Mouse (Mus musculus) layer of hippocampus, postnatal 36 days (tissue): Measurements from ENCODE around the gene Gtf3c3. TPM values are rescaled to one million over a fixed set of nuclear protein-coding genes. Genes with fewer than 3 reads are reported as not detected.
A peak's percentile ranks its signal among the peaks of the same experiment; 100 is the strongest.

ENCODE experiments used
- DNase-seq, 2 experiments: peaks; one replicate each; pipeline ENCODE4 v3.0.0; 2022
- total RNA-seq, 2 experiments: library from RNA; stranded (reverse); gene quantifications; 2 replicates each; pipeline ENCODE4 v1.2.3; 2021

Gene Gtf3c3
- total RNA-seq: 10 to 100 TPM; 26.3 to 27.9 TPM

GRCm38 (mm10) chr1:54438340-54439079 is at the start of gene Gtf3c3:
Gtf3c3 (minus strand) TSS chr1:54438971.
- DNase-seq: peak; percentile 74 to 78

DNA sequence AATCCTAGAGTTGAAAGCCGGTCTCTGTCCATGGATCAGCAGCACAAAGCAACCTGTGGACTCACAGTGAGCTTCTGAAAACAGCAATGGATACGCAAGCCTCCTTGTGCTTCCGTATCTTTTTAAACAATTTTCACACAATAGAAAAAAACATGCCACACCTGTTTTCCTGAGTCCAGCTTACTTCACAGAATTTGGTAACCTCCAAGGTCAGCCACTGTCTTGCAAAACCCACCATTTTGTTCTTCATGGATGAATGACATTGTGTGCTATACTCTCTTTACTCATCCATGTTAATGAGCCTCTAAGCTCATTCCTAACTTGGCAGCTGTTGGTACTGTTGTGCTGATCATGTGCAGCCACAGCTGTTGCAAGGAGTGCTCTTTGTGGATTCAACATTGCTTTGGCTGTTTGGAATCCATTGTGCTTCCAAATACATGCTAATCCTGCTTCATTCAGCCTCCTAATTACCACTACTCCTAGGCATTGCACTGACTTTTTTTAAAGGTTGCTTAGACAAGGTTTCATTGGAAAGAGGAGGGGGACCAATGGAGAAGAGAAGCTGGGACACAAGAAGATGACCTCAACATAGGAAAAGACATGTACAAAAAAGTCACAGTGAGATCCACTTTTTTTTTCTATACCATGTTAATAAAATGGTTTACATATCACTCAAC is 46.1 kb upstream of the Gtf3c3 start:
- DNase-seq: no peak

GRCm38 (mm10) chr1:54480491-54480890 is 41.7 kb upstream of the Gtf3c3 start:
- no peak for DNase-seq

GRCm38 (mm10) chr1:54468662-54469061 is 29.9 kb upstream of the Gtf3c3 start:
- DNase-seq: no peak

DNA sequence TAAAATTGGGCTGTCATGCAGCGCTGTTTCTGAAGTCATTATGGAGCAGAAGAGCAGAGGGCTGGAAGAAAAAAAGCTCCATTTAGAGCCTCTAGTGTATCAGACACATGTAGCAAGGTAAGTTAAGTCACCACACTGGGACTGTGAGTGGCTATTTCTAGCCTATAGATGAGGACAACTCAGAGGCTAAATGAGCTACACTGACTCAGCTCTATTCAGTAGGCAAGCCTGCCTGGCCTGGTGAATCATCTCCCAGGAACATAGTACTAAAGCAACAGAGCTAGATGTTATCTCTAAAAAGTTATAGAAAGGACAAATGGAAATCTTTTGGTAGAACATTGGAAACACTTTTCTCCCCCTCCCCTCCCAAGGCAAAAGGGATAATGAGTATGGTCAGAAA is 28.6 kb upstream of the Gtf3c3 start:
- DNase-seq: no peak

GRCm38 (mm10) chr1:54452116-54452515 is 13.3 kb upstream of the Gtf3c3 start:
- no peak for DNase-seq

- no peak for DNase-seq
These were observed 10.1 kb upstream of the Gtf3c3 start for GRCm38 (mm10) chr1:54448833-54449232.

- DNase-seq: no peak
These were observed 4.9 kb upstream of the Gtf3c3 start for GRCm38 (mm10) chr1:54443641-54444040.

GRCm38 (mm10) chr1:54439080-54439476 is 307 bp upstream of the Gtf3c3 start:
- DNase-seq: no peak

DNA sequence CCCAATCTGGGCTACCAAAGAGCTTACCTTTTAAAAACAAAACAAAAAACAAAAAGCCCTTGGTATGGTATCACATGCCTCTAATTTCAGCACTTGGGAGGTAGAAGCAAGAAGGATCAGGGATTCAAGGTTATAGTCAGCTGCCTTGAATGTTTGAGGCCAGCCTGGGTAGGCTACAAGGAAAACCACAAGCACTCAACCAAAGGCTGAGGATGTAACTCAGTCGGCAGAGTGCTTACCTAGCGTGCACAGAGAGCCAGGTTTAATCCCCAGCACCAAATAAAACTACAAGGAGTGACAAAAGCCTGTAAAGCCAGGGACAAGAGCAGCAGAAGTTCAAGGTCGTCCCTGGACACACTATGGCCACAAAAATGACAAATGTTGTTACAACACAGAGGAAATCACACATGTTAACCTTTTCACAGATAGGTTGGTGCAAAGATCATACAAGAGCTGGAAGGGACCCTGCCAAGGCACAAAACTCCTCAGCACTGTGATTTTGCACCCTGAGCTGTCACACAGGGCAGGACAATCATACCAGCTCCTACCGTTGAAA is 16.5 kb downstream of the Gtf3c3 start:
- no peak for DNase-seq

DNA sequence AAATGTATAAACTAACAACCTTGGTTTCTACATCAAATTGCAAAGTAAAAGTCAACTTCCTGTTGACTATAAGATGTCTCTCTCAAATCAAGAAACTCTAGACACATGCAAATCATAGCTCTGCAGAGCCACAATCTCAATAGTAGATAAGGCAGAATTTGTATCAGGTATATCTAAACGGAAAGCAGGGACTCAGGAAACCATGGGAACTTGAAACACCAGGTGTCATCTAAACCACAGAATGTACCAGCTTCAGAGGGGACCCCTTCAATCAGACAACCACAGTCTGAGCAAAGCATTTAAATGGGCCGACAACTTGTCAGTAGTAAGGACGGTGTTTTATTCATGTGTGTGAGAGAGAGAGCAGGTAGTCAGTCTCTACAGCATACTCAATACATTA is 17.1 kb downstream of the Gtf3c3 start:
- no peak for DNase-seq

DNA sequence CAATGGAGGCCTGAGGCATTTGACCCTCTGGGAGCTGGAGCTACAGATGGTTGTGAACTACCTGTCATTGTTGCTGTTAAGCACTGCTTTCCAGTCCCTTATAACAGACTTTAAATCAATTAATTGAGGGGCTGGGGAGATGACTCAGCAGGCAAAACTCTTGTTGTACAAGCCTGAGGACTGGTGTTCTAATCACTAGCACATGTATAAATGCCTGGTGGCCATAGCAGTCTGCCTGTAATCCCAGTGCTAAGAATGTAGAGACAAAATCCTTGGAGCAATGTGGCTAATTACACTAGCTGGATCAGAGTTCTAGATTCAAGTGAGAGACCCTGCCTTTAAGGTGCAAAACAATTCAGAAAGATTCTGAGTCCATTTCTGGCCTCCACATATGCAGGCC is 36.0 kb downstream of the Gtf3c3 start:
- DNase-seq: no peak

GRCm38 (mm10) chr1:54384221-54384620 is 54.5 kb downstream of the Gtf3c3 start:
- no peak for DNase-seq

DNA sequence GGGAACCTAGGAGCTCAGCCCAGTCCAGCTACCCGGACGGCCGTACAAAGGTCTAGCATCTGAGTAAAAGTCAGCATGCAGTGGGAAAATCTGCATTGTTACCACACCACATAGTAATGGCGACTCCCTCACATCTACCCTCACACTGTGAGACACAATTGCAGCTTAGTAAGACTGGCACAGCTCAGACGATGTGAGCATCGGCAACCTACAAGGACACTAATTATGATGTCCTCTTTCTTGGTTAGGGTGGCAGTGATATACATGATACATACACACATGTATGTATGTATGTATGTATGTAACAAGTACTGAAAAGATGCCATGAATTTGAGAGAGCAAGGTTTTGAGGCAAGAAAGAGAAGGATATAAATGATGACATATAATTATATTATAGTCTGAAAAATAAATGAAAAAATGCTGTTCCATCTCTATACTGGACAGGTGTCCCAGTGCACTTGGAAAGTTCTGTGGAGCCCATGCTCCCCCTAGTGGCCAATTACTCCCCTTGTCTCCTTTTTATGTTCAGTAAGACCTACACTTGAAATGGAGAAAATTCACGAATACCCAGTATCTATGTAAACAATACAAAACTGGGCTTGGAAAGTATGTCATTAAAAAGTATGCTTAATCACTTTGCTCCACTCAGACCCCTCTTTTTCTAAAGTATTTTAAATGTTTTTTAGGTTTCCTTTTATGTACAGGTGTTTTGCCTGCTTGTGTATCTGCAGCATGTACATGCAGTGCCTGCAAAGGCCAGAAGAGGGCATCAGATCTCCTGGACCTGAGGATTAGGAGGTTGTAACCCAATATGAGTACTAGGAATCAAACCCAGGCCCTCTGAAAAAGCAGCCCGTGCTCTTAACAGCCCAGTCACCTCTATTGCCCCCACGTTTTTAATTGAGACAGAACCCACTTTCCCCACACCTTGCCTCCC is 57.5 kb downstream of the Gtf3c3 start:
- peak in 1 of 2 experiments; percentile 27 for DNase-seq

GRCm38 (mm10) chr1:54377506-54378051 is 61.2 kb downstream of the Gtf3c3 start:
- no peak for DNase-seq

GRCm38 (mm10) chr1:54356566-54356965 is 82.2 kb downstream of the Gtf3c3 start:
- no peak for DNase-seq

DNA sequence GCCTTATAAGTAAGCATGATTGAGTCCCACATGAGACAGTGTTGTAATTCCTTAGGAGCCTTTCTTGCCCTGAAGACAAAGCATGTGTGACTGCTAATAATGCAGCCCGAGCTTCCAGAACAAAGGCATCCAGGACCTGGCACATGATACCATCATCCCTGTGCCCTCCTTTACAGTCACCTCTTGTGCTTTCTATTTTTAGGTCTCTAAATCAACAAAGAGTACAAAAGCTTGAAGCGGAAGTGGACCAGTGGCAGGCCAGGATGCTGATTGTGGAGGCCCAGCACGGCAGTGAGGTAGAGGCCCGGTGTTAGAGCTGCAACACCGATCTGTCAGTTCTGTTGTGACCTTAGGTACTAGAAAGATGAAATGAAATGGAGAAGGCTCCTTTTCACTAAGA is 83.3 kb downstream of the Gtf3c3 start:
- no peak for DNase-seq

DNA sequence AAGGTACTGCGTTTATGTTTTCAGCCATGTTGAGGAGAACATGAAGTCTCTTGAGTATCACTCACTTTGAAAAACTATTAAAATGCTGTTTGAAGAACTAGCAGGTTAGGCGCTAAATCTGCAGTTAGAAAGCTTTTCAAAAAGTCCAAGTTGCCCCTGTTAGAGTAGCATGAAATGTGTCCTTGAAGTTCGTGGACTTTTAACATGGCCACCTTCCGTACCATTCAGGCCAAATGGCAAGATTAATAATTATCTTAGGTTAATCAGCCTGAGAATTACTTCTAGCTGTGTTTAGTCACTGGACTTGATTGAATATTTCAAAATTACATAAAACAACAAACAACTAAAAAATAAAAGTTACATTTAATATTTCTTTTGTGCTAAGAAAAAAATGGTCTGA is 84.0 kb downstream of the Gtf3c3 start:
- no peak for DNase-seq
